Mouse (Mus musculus) cortical plate, adult 2 months (tissue): ENCODE measurements around the gene Klhdc10.

Source experiments
- CTCF ChIP-seq: fragments of 200-500 bp; IDR thresholded peaks from 2 replicates; pipeline ENCODE4 v1.5.1; 2011; ENCODE audit warnings: mild to moderate bottlenecking, control low read depth, low read length; ENCODE audit not compliant: insufficient read depth; ENCODE audit errors: extremely low read depth
- POLR2A ChIP-seq: fragments of 200-500 bp; IDR thresholded peaks from 2 replicates; pipeline ENCODE4 v1.6.1; 2011; ENCODE audit warnings: mild to moderate bottlenecking, low read length, control low read depth; ENCODE audit not compliant: insufficient read depth; ENCODE audit errors: extremely low read depth

GRCm38 (mm10) chr6:30459056-30459747, 57.5 kb downstream of the Klhdc10 start:
- TF ChIP-seq CTCF (no peak), POLR2A (no peak)
